Mouse (Mus musculus): ENCODE measurements around the gene Nup153.

DNA sequence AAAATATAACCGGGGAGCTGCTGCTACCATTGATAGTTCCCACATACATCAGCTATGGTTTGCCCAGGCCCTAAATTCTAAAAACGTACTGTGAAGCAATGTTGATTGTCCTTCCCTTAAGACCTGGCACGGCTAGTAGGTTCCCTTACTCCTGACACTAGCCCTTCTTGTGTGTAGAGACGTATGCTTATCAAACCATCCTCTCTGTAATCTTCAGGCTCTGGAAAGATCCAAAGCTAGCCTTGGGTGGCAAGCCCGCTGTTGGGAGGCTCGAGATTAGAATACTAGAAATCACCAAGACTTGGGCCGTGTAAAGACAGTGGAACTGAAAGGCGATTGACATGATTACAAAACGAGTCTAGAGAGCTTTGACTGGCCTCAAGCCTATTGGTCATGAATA, 57.2 kb downstream of the Nup153 start:
- no peak for TF ChIP-seq CTCF (IDR thresholded peaks at IDR 0.05; ENCODE audit: borderline replicate concordance, control insufficient read depth, extremely low read depth, insufficient read depth, low read length, poor library complexity)
- no peak for TF ChIP-seq POLR2A (IDR thresholded peaks at IDR 0.05; ENCODE audit: control insufficient read depth, extremely low read depth, insufficient read depth, low read length, poor library complexity)

Data from thymus, adult 2 months (tissue).